Mouse (Mus musculus): Measurements from ENCODE around the gene Fxyd3.

The Fxyd3 gene

GRCm38 (mm10) chr7:31049846-31050281 lies 26.6 kb downstream of the Fxyd3 start:
- no peak for DNase-seq (ENCODE audit: low read depth)

GRCm38 (mm10) chr7:31049135-31049845 lies 27.2 kb downstream of the Fxyd3 start:
- peak; percentile 51 for DNase-seq (ENCODE audit: low read depth)

GRCm38 (mm10) chr7:31042431-31042910 lies 34.0 kb downstream of the Fxyd3 start, which contains the start of gene Fxyd5:
TSS of gene Fxyd5 (minus strand) at chr7:31042481.
- peak; percentile 21 for DNase-seq (ENCODE audit: low read depth)

DNA sequence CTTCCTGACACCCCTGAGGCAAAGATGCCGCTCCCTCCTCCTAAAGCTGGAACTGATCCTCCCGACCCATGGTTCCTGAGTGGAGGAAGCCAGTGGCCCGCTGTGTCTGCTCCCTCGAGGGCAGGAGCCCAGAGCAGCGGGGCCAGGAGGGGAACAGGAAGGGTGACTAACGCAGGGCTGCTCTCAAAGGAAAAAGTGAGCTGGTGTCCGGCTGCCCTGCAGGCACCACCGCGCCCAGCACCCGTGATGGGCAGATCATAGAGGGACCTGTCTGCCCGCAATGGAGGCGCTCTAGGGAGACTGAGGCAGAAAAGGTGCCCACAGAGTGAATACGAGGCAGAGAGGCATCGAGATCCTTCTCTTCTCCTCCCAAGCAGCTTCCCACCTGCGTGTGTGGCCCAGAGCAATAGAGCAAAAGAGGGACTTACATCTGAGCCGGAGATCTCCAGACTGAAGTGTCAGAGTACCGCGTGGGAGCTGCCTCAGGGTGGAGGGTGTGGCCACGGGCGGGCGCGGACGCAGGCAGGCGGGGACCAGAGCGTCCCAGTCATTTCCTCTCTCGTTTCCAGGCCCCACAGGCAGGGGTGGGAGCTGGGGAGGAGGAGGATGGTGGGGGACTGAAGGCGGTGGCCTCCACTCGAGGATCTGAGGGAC lies 34.7 kb downstream of the Fxyd3 start:
- DNase-seq (ENCODE audit: low read depth): peak; percentile 91

GRCm38 (mm10) chr7:31041023-31041407 lies 35.5 kb downstream of the Fxyd3 start:
- DNase-seq (ENCODE audit: low read depth): peak; percentile 56

- peak; percentile 45 for DNase-seq (ENCODE audit: low read depth)
These were observed 36.1 kb downstream of the Fxyd3 start for GRCm38 (mm10) chr7:31040281-31041022.

- no peak for DNase-seq (ENCODE audit: low read depth)
These were observed 37.5 kb downstream of the Fxyd3 start for GRCm38 (mm10) chr7:31039011-31039410.

DNA sequence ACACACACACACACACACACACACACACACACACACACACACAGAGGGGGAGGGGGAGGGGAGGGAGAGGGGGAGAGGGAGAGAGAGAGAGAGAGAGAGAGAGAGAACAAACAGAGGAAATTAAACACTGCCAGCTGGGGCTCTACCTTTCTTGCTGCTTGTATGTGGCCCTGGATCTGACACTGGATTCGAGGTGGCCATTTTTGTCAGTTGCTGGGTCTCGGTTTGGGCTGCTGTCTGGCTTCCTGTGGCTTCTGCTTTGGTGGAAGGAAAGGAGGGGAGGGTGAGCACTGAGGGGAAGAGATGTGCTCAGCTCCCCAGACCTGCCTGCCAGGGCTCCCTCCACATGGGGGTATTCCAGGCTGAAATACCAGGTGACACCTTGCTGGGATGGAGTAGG lies 38.8 kb downstream of the Fxyd3 start:
- peak; percentile 80 for DNase-seq (ENCODE audit: low read depth)

DNA sequence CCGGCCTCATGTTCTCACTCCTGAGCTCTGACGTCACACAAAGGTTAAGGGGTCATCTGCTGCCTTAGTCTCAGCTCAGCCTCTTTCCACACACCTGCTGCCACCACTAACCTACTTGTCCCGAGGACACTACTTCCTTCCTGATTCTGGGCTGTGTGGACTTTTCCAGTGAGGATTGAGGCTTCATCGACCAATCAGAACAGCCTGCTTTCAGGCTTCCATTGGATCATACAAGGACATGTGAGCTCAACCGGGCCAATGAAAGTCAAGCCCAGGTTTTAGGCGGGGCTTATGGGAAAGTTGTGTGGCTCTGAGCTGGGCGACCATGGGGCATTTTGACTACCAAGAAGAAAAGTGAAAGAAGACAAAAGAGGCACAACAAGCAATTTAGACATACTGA lies 39.6 kb downstream of the Fxyd3 start:
- peak; percentile 96 for DNase-seq (ENCODE audit: low read depth)

DNA sequence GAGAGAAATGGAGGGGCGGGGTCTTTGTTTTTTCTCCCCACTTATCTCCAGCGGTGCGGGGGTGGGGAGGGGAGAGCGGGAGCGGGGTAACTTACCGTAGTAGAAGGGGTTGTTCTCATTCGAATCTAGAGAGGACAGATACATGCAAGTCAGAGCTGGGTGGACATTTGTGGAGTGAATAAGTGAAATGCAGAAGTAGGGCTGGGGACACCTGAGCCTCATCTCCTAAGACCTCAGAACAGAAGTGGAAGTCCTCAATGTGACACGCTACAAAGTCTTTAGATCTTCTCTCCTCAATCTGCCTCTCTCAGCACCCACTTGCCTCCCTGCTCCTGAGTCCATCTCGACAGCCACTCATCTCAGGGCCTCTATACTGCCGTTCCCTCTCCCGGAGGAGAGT lies 41.2 kb downstream of the Fxyd3 start:
- DNase-seq (ENCODE audit: low read depth): no peak

DNA sequence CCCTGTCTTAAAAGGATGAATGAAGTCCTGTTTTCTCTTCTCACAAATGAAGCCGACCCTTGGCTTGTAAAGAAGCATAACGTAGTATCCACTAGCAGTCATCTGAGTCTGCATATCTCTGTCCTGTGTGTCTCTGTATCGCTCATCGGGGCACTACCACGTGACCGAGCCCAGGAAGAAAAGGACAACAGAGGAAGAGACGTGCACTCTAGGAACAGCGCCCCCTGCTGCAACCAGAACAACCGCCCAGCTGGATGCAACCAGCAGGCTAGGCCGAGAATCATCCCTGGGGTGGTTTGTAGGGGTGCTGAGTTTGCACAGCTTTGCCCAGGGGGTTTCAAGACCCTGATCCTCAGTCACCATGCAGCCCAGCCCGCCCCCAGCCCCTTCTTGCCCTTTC lies 41.7 kb downstream of the Fxyd3 start:
- peak; percentile 61 for DNase-seq (ENCODE audit: low read depth)

DNA sequence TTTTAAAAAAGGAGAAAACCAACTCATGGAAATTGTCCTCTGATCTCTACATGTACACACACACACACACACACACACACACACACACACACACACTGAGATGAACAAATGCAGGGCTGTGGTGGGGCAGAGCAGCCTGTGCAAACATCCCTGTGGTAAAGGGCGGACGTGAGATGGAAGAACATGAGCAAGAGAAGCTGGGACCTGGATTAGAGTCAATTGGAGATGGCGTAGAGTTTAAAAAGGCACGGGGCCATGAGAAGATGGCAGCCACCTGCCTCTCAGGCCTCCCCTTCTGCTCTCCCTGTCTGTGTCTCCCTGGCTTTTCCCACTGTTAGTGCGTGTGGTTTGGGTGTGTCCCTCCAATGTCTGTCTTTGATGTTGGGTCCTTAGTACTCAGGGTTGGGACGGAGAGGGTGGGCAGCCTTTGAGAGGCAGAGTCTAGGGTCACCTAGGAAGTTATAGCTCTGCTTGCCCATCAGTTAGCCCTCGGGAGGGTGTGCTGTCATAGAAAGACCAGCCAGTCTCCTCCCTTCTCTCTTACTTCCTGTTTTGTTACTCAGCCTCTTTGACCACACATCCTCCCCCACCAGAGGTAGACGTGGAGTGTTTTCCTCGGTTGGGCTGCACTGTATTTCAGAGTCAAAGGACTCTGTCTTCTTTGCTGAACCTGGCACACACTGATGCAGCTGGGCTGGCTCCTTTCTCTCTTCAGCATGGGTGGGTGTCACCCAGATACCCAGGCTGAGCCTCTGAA lies 42.9 kb downstream of the Fxyd3 start:
- DNase-seq (ENCODE audit: low read depth): peak; percentile 85

- DNase-seq (ENCODE audit: low read depth): peak; percentile 88
These were observed 44.8 kb downstream of the Fxyd3 start for GRCm38 (mm10) chr7:31031731-31032130.

DNA sequence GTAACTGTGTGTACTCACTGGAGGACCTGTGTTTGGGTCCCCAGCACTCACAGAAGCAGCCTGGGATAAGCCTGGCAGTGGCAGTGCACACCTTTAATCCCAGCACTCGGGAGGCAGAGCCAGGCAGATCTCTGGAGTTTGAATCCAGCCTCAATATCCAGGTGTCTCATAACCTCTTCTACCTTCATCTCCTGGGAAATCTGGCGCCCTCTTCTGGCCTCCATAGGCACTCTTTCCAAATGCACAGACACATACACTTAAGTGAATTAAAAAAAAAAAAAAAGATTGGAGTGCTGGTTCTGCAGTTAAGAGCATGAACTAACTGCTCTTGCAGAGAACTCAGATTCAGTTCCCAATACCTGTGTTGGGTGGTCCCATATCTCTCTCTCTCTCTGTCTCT lies 45.8 kb downstream of the Fxyd3 start:
- DNase-seq (ENCODE audit: low read depth): peak; percentile 76

- peak; percentile 80 for DNase-seq (ENCODE audit: low read depth)
These were observed 47.9 kb downstream of the Fxyd3 start for GRCm38 (mm10) chr7:31028609-31029008.
